Mouse (Mus musculus): ENCODE results near the gene Capn7. TPM values are rescaled to one million over a fixed set of nuclear protein-coding genes. Genes with fewer than 3 reads are reported as not detected.
A peak's percentile ranks its signal among the peaks of the same experiment; 100 is the strongest.

Gene Capn7
- polyA plus RNA-seq, 1 experiment from 2014 or later = 45.1 TPM

DNA sequence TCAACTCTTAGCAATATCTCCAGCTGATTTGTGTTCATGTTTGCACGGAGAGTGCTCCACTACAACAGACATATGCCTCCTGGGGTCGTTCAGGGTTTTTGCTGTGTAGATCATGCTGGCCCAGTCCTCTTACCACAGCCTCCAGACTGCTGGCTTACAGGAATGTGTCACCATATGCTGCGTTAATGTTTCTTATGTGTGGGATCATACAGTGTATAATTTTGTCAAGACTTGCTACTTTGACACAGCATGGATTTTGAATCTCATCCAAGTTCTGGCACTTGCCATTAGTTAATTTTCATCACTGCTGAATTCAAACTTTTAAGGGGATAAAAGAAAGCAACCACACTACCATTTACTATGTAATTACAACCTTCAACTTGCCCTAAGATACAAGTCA lies 673 bp upstream of the Capn7 start:
- Histone ChIP-seq H3K27ac (ENCODE audit: low read length) (no peak overlapping the region), H3K9ac (replicated peaks; ENCODE audit: low read depth, low read length) (no peak overlapping the region), H3K9me3 (ENCODE audit: control insufficient read depth, low read depth, low read length) (no peaks in the 10 kb centered on the region), H3K4me1 (ENCODE audit: control insufficient read depth, insufficient read depth, low read length) (peaks cover 4% of the 10 kb centered on the region), H3K4me3 (ENCODE audit: low read depth, low read length) (peak overlapping the region; percentile 83), H3K27me3 (ENCODE audit: control insufficient read depth, insufficient read depth, low read length) (no peaks in the 10 kb centered on the region), H3K4me2 (replicated peaks; ENCODE audit: low read depth, low read length) (peak overlapping the region; percentile 21), H3K36me3 (ENCODE audit: control insufficient read depth, insufficient read depth, low read length) (peaks cover 3% of the 10 kb centered on the region; the same call in 1 of the 2 replicates)
- ATAC-seq (ENCODE audit: insufficient number of reproducible peaks, insufficient read depth, low FRiP score, low read depth) = no peak
- 48% methylated on average over 3 of the region's 3 CpGs for WGBS

DNA sequence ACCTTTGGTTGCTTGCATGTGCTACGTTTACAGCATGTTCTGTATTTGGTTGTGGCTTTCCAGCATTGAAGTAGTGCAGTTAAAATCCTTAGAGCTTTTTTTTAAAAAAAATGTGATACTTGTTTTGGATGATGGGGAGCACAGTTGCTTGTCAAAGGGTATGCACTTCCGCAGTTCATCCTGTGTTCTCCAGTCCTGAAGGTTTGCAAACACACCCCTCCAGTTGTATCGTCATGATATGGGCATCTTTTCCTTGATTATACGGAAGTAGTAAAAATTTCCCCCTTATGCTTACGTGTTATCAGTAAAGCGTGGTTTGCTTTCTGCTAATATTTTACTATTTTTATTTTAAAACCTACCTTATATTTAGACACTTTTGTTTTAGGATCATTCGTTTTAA lies 968 bp downstream of the Capn7 start:
- 42% methylated on average over 7 of the region's 7 CpGs for WGBS
- Histone ChIP-seq H3K4me1 (ENCODE audit: control insufficient read depth, insufficient read depth, low read length) (peaks cover 4% of the 10 kb centered on the region), H3K27ac (ENCODE audit: low read length) (no peak overlapping the region)

DNA sequence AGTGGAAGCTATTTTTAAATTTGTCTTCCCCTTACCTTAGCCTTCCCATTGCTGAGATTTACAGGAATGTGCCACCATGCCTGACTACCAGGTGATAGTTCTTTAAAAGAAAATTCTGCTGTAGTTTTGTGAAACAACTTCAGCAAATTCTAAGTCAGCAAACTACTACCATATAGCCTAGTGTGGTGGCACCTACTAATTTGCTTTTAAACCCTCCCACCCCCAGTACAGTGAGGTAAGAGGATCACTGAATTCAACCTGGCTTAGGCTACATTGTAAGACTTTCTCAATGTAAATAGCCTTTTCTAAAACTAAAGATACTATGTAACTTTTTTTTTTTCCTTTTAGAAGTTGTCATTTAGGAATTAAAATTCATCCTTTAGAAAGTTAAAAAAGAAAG lies 1.5 kb downstream of the Capn7 start:
- ATAC-seq (ENCODE audit: insufficient number of reproducible peaks, insufficient read depth, low FRiP score, low read depth) = no peak
- no peak overlapping the region for H3K27ac ChIP-seq (ENCODE audit: low read length)
- peaks cover 4% of the 10 kb centered on the region for H3K4me1 ChIP-seq (ENCODE audit: control insufficient read depth, insufficient read depth, low read length)
- peaks cover 3% of the 10 kb centered on the region; the same call in 1 of the 2 replicates for H3K36me3 ChIP-seq (ENCODE audit: control insufficient read depth, insufficient read depth, low read length)
- H3K9ac ChIP-seq (replicated peaks; ENCODE audit: low read depth, low read length) = no peak overlapping the region
- H3K4me3 ChIP-seq (ENCODE audit: low read depth, low read length) = peak overlapping the region; percentile 83; the same call in 1 of the 2 replicates
- H3K4me2 ChIP-seq (replicated peaks; ENCODE audit: low read depth, low read length) = peak overlapping the region; percentile 48; the same call in 1 of the 2 replicates
- H3K9me3 ChIP-seq (ENCODE audit: control insufficient read depth, low read depth, low read length) = no peaks in the 10 kb centered on the region
- no peaks in the 10 kb centered on the region for H3K27me3 ChIP-seq (ENCODE audit: control insufficient read depth, insufficient read depth, low read length)

More for the DNA sequence above, 968 bp downstream of the Capn7 start:
- peak overlapping the region; percentile 83 for H3K4me3 ChIP-seq (ENCODE audit: low read depth, low read length)
- no peaks in the 10 kb centered on the region for H3K9me3 ChIP-seq (ENCODE audit: control insufficient read depth, low read depth, low read length)
- no peak for ATAC-seq (ENCODE audit: insufficient number of reproducible peaks, insufficient read depth, low FRiP score, low read depth)
- H3K36me3 ChIP-seq (ENCODE audit: control insufficient read depth, insufficient read depth, low read length) = peaks cover 3% of the 10 kb centered on the region; the same call in 1 of the 2 replicates
- peak overlapping the region; percentile 48 for H3K4me2 ChIP-seq (replicated peaks; ENCODE audit: low read depth, low read length)
- H3K27me3 ChIP-seq (ENCODE audit: control insufficient read depth, insufficient read depth, low read length) = no peaks in the 10 kb centered on the region
- H3K9ac ChIP-seq (replicated peaks; ENCODE audit: low read depth, low read length) = peak overlapping the region; percentile 92

DNA sequence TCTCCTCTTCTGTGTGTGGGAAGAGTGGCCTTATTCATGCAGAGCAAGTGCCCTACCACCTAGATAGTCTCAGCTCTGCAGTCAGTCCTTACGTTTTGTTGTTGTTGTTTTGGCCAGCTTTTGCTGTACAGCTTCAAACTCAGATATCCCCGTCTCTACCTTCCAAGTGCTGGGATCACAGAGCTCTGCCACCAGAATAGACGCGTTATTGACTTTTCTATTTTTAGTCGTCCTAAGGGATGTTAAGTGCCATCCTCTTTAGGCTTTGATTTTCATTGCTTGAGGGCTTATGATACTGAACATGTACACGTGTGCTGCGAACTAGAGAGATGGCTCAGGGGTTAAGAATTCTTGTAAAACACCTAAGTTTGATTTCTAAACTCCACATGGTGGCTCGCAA lies 6.8 kb downstream of the Capn7 start:
- WGBS = 86% methylated on average over 8 of the region's 8 CpGs
- H3K9ac ChIP-seq (replicated peaks; ENCODE audit: low read depth, low read length) = no peak overlapping the region
- no peak for ATAC-seq (ENCODE audit: insufficient number of reproducible peaks, insufficient read depth, low FRiP score, low read depth)

GRCm38 (mm10) chr14:31345367-31345766 lies 8.9 kb downstream of the Capn7 start:
- no peak overlapping the region for H3K4me3 ChIP-seq (ENCODE audit: low read depth, low read length)
- 95% methylated on average over 1 of the region's 1 CpGs for WGBS
- no peaks in the 10 kb centered on the region for H3K4me1 ChIP-seq (ENCODE audit: control insufficient read depth, insufficient read depth, low read length)
- no peak for ATAC-seq (ENCODE audit: insufficient number of reproducible peaks, insufficient read depth, low FRiP score, low read depth)
- H3K27me3 ChIP-seq (ENCODE audit: control insufficient read depth, insufficient read depth, low read length) = no peaks in the 10 kb centered on the region
- H3K4me2 ChIP-seq (replicated peaks; ENCODE audit: low read depth, low read length) = no peak overlapping the region
- no peak overlapping the region for H3K9ac ChIP-seq (replicated peaks; ENCODE audit: low read depth, low read length)
- no peak overlapping the region for H3K27ac ChIP-seq (ENCODE audit: low read length)
- no peaks in the 10 kb centered on the region for H3K9me3 ChIP-seq (ENCODE audit: control insufficient read depth, low read depth, low read length)
- peaks cover 27% of the 10 kb centered on the region for H3K36me3 ChIP-seq (ENCODE audit: control insufficient read depth, insufficient read depth, low read length)

More for the DNA sequence above, 6.8 kb downstream of the Capn7 start:
- Histone ChIP-seq H3K4me3 (ENCODE audit: low read depth, low read length) (no peak overlapping the region), H3K4me2 (replicated peaks; ENCODE audit: low read depth, low read length) (no peak overlapping the region), H3K27ac (ENCODE audit: low read length) (no peak overlapping the region), H3K27me3 (ENCODE audit: control insufficient read depth, insufficient read depth, low read length) (no peaks in the 10 kb centered on the region), H3K36me3 (ENCODE audit: control insufficient read depth, insufficient read depth, low read length) (peaks cover 16% of the 10 kb centered on the region), H3K4me1 (ENCODE audit: control insufficient read depth, insufficient read depth, low read length) (no peaks in the 10 kb centered on the region), H3K9me3 (ENCODE audit: control insufficient read depth, low read depth, low read length) (no peaks in the 10 kb centered on the region)

DNA sequence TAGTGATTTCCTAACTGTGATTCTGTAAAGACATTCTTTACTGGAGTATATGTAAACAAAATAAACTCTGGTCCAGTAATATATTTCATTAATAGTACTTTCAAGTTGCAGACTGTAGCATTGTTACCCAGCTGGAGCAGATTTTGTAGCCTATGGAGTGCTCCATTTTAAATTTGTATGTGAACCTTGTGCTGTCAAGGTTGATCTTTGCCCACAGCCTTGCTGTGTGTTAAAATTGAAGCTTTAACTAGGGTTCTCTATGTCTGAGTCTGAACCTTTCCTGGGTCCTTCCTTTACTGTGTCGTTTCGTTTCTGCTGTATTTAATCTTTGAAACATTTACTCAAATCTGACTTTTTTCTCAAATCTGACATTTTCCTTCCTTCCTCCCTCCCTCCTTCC lies 25.8 kb downstream of the Capn7 start:
- no peaks in the 10 kb centered on the region for H3K4me1 ChIP-seq (ENCODE audit: control insufficient read depth, insufficient read depth, low read length)
- no peak for ATAC-seq (ENCODE audit: insufficient number of reproducible peaks, insufficient read depth, low FRiP score, low read depth)
- no peaks in the 10 kb centered on the region for H3K27me3 ChIP-seq (ENCODE audit: control insufficient read depth, insufficient read depth, low read length)
- H3K27ac ChIP-seq (ENCODE audit: low read length) = no peak overlapping the region
- H3K4me3 ChIP-seq (ENCODE audit: low read depth, low read length) = no peak overlapping the region
- 96% methylated on average over 2 of the region's 2 CpGs for WGBS
- peaks cover 59% of the 10 kb centered on the region for H3K36me3 ChIP-seq (ENCODE audit: control insufficient read depth, insufficient read depth, low read length)
- H3K9ac ChIP-seq (replicated peaks; ENCODE audit: low read depth, low read length) = no peak overlapping the region
- no peak overlapping the region for H3K4me2 ChIP-seq (replicated peaks; ENCODE audit: low read depth, low read length)
- H3K9me3 ChIP-seq (ENCODE audit: control insufficient read depth, low read depth, low read length) = no peaks in the 10 kb centered on the region

GRCm38 (mm10) chr14:31364589-31364988 lies 28.2 kb downstream of the Capn7 start:
- Histone ChIP-seq H3K27me3 (ENCODE audit: control insufficient read depth, insufficient read depth, low read length) (no peaks in the 10 kb centered on the region), H3K36me3 (ENCODE audit: control insufficient read depth, insufficient read depth, low read length) (peaks cover 57% of the 10 kb centered on the region), H3K4me1 (ENCODE audit: control insufficient read depth, insufficient read depth, low read length) (no peaks in the 10 kb centered on the region), H3K27ac (ENCODE audit: low read length) (no peak overlapping the region), H3K9ac (replicated peaks; ENCODE audit: low read depth, low read length) (no peak overlapping the region), H3K9me3 (ENCODE audit: control insufficient read depth, low read depth, low read length) (no peaks in the 10 kb centered on the region), H3K4me3 (ENCODE audit: low read depth, low read length) (no peak overlapping the region), H3K4me2 (replicated peaks; ENCODE audit: low read depth, low read length) (no peak overlapping the region)
- WGBS = 94% methylated on average over 4 of the region's 4 CpGs
- ATAC-seq (ENCODE audit: insufficient number of reproducible peaks, insufficient read depth, low FRiP score, low read depth) = no peak

DNA sequence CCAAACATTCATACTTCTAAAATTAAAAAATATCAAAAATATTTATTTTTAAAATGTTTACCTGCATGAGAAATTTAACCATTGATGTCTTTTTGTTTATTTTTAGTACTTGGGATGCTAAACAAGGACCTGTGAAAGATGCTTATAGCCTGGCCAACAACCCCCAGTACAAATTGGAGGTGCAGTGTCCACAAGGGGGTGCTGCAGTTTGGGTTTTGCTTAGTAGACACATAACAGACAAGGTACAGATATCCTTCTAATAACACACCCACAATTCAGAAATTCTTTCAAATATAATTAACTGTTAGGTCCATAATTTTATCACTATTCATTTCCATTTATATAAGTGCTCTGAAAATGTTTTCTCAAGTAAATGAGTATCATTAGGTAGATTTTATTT lies 28.9 kb downstream of the Capn7 start:
- no peaks in the 10 kb centered on the region for H3K27me3 ChIP-seq (ENCODE audit: control insufficient read depth, insufficient read depth, low read length)
- H3K4me1 ChIP-seq (ENCODE audit: control insufficient read depth, insufficient read depth, low read length) = no peaks in the 10 kb centered on the region
- no peak overlapping the region for H3K27ac ChIP-seq (ENCODE audit: low read length)
- no peak overlapping the region for H3K4me2 ChIP-seq (replicated peaks; ENCODE audit: low read depth, low read length)
- no peaks in the 10 kb centered on the region for H3K9me3 ChIP-seq (ENCODE audit: control insufficient read depth, low read depth, low read length)
- no peak for ATAC-seq (ENCODE audit: insufficient number of reproducible peaks, insufficient read depth, low FRiP score, low read depth)
- no peak overlapping the region for H3K4me3 ChIP-seq (ENCODE audit: low read depth, low read length)
- H3K9ac ChIP-seq (replicated peaks; ENCODE audit: low read depth, low read length) = no peak overlapping the region
- H3K36me3 ChIP-seq (ENCODE audit: control insufficient read depth, insufficient read depth, low read length) = peaks cover 61% of the 10 kb centered on the region

GRCm38 (mm10) chr14:31367951-31368350 lies 31.5 kb downstream of the Capn7 start:
- no peak overlapping the region for H3K4me3 ChIP-seq (ENCODE audit: low read depth, low read length)
- no peak for ATAC-seq (ENCODE audit: insufficient number of reproducible peaks, insufficient read depth, low FRiP score, low read depth)
- WGBS = 87% methylated on average over 7 of the region's 7 CpGs
- no peak overlapping the region for H3K4me2 ChIP-seq (replicated peaks; ENCODE audit: low read depth, low read length)
- no peaks in the 10 kb centered on the region for H3K27me3 ChIP-seq (ENCODE audit: control insufficient read depth, insufficient read depth, low read length)
- H3K36me3 ChIP-seq (ENCODE audit: control insufficient read depth, insufficient read depth, low read length) = peaks cover 64% of the 10 kb centered on the region
- no peak overlapping the region for H3K27ac ChIP-seq (ENCODE audit: low read length)
- no peaks in the 10 kb centered on the region for H3K9me3 ChIP-seq (ENCODE audit: control insufficient read depth, low read depth, low read length)
- H3K9ac ChIP-seq (replicated peaks; ENCODE audit: low read depth, low read length) = no peak overlapping the region
- no peaks in the 10 kb centered on the region for H3K4me1 ChIP-seq (ENCODE audit: control insufficient read depth, insufficient read depth, low read length)
